Mouse (Mus musculus): ENCODE measurements around the gene Slc43a1.

- no peak for TF ChIP-seq MAFK (IDR thresholded peaks at IDR 0.05; ENCODE audit: insufficient read depth, low read depth, low read length)
- no peak for TF ChIP-seq CHD2 (IDR thresholded peaks at IDR 0.05; ENCODE audit: low read depth, low read length)
- TF ChIP-seq ZNF384 (IDR thresholded peaks at IDR 0.05; ENCODE audit: low read depth, low read length): no peak
Measured at GRCm38 (mm10) chr2:84862231-84862630, 23.6 kb downstream of the Slc43a1 start.

Measured in ES-E14 (cell line).